Mouse (Mus musculus) liver, postnatal 0 days (tissue): Measurements from ENCODE around the gene Gm8890. TPM values are rescaled to one million over a fixed set of nuclear protein-coding genes. Genes with fewer than 3 reads are reported as not detected.
"Not testable (repeated sequence)": the region's sequence is repeated elsewhere in the genome, so short reads cannot be mapped to it uniquely, and the experiment has no call there.

ENCODE experiments used
- ATAC-seq: fragments of 200-750 bp; cut with Nextera tagmentation; 2 replicates; pipeline ENCODE4 v1.8.0; 2017; ENCODE audit warnings: mild to moderate bottlenecking, moderate library complexity
- DNase-seq: peaks from one replicate; pipeline ENCODE4 v3.0.0-alpha.2; 2016
- H3K27ac ChIP-seq: fragments of 300-500 bp; sonication (generic); 2 replicates; pipeline ENCODE4 v1.5.1; 2014; ENCODE audit warnings: antibody characterized with exemption, moderate library complexity, mild to moderate bottlenecking, low read depth
- H3K27me3 ChIP-seq: fragments of 300-500 bp; sonication (generic); 2 replicates; pipeline ENCODE4 v1.6.1; 2014; ENCODE audit warnings: low read length, control low read depth, mixed read lengths; ENCODE audit not compliant: insufficient read depth
- H3K36me3 ChIP-seq: fragments of 300-500 bp; sonication (generic); replicated peaks from 2 replicates; pipeline ENCODE4 v1.6.1; 2014; ENCODE audit warnings: mild to moderate bottlenecking, control low read depth, low read length, moderate library complexity, mixed read lengths; ENCODE audit not compliant: insufficient read depth
- H3K4me1 ChIP-seq: fragments of 300-500 bp; sonication (generic); 2 replicates; pipeline ENCODE4 v1.6.1; 2014; ENCODE audit warnings: antibody characterized with exemption, mild to moderate bottlenecking, control low read depth; ENCODE audit not compliant: insufficient read depth
- H3K4me2 ChIP-seq: fragments of 300-500 bp; sonication (generic); 2 replicates; pipeline ENCODE4 v1.6.1; 2014; ENCODE audit warnings: low read depth, mild to moderate bottlenecking, low read length, moderate library complexity, mixed read lengths
- H3K4me3 ChIP-seq: fragments of 300-500 bp; sonication (generic); 2 replicates; pipeline ENCODE4 v1.5.1; 2014; ENCODE audit warnings: low read depth, low read length
- H3K9ac ChIP-seq: fragments of 300-500 bp; sonication (generic); replicated peaks from 2 replicates; pipeline ENCODE4 v1.6.1; 2014; ENCODE audit warnings: mild to moderate bottlenecking, moderate library complexity
- H3K9me3 ChIP-seq: fragments of 300-500 bp; sonication (generic); 2 replicates; pipeline ENCODE4 v1.6.1; 2016; ENCODE audit warnings: mild to moderate bottlenecking, control low read depth, low read length, mixed read lengths
- WGBS: fragments of 180-500 bp; shearing (Covaris S2); extraction: QIAGEN DNeasy Blood & Tissue Kit; methylation state at CpG from one replicate; pipeline ENCODE4 v1.1.7; 2014; ENCODE audit not compliant: insufficient replicate concordance; 5-methylcytosine and 5-hydroxymethylcytosine counted together
- polyA plus RNA-seq: library from polyadenylated mRNA; unstranded; fragments of >200 nt; fragmentation: Nextera tagmentation; extraction: Ambion mirVana; gene quantifications from 2 replicates; pipeline ENCODE4 v1.2.1, GENCODE M21; 2015

The Gm8890 gene
- polyA plus RNA-seq: not detected in 2 replicates

DNA sequence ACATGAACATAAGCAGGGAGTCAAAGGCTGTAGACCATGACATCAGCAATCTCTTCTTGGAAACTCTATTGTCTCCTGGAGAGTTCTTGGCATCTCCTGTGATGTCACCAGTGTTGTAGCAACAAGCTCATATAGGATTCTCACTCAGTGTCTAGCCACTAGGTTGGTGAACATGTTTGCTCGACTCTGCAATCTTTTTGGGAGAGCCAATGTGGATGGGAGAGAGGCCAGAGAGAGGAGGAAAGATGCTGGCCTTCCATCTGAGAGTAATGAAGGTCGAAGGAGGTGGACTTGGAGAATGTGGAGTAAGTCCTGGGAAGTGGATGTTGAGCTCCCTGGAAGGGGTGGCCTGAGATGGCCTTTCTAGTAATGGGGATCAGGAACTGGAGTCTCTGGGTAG, at the start of gene Gm8890:
Gm8890 (plus strand) TSS at position 301 of the 400 bp plus-strand sequence.
- ATAC-seq, H3K27ac ChIP-seq, DNase-seq, H3K4me2 ChIP-seq, H3K36me3 ChIP-seq, H3K27me3 ChIP-seq, H3K4me3 ChIP-seq, H3K9me3 ChIP-seq, H3K4me1 ChIP-seq, H3K9ac ChIP-seq: not testable (repeated sequence)
- WGBS: no CpG with 5 or more reads among the region's 2 CpGs

DNA sequence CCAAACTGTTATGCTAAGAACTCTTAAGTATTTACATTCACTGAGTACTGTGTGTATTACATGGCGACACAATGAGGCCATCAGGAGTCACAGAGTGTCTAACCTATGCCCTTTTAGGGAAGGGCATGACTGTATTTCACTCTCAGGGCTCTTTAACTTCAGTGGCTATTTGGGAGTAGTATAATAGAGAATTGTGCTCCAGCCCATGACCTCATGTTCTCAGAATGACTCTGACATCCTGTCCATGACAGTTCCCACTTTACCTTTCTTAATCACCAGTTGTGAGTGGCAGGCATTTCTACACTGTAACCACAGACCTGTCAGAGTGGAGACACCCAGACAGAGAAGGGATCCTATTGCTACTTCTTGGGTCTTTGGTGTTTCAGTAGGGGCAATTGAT, 388 bp downstream of the Gm8890 start:
- not testable (repeated sequence) for H3K4me2 ChIP-seq, ATAC-seq, DNase-seq, H3K4me1 ChIP-seq, H3K9ac ChIP-seq, H3K4me3 ChIP-seq, H3K36me3 ChIP-seq, H3K27me3 ChIP-seq, H3K27ac ChIP-seq, H3K9me3 ChIP-seq
- 50% methylated on average over 1 of the region's 1 CpGs for WGBS

Other genes with a start within 250 kb of the Gm8890 start
- not detected in 2 replicates for gene Gm8879, start 128.4 kb upstream of the Gm8890 start, polyA plus RNA-seq
- not detected in 2 replicates for gene Gm5861, start 73.0 kb upstream of the Gm8890 start, polyA plus RNA-seq
- not detected in 2 replicates for gene Speer1, start 85.5 kb downstream of the Gm8890 start, polyA plus RNA-seq
- not detected in 2 replicates for gene Gm8897, start 160.4 kb downstream of the Gm8890 start, polyA plus RNA-seq
- gene Gm8906, start 246.7 kb downstream of the Gm8890 start, polyA plus RNA-seq: 0.09 TPM in 1 of 2 replicates, not detected in the other